Mouse (Mus musculus) E14TG2a.4 (cell line): ENCODE measurements around the gene Akt1s1.

Experiments
- H3K27me3 ChIP-seq: 2 replicates; pipeline ENCODE4 v1.6.1; 2014; ENCODE audit warnings: low read length, control low read depth; ENCODE audit not compliant: insufficient read depth
- H3K36me3 ChIP-seq: 2 replicates; pipeline ENCODE4 v1.6.1; 2014; ENCODE audit warnings: low read length, control low read depth; ENCODE audit not compliant: insufficient read depth
- H3K4me1 ChIP-seq: replicated peaks from 2 replicates; pipeline ENCODE4 v1.6.1; 2014; ENCODE audit warnings: low read depth, low read length, control low read depth
- H3K4me3 ChIP-seq: replicated peaks from 2 replicates; pipeline ENCODE4 v1.5.1; 2014; ENCODE audit warnings: mild to moderate bottlenecking, low read length
- H3K9me3 ChIP-seq: 2 replicates; pipeline ENCODE4 v1.6.1; 2014; ENCODE audit warnings: low read length, control low read depth
- CTCF ChIP-seq: conservative IDR thresholded peaks from 2 replicates; pipeline ENCODE4 v1.5.1; 2014; ENCODE audit warnings: low read length
- NANOG ChIP-seq: IDR thresholded peaks from 2 replicates; pipeline ENCODE4 v1.6.1; 2014; ENCODE audit warnings: borderline replicate concordance, low read length, mixed read lengths
- POU5F1 ChIP-seq: IDR thresholded peaks from 2 replicates; pipeline ENCODE4 v1.6.1; 2014; ENCODE audit warnings: low read length, borderline replicate concordance

Gene Akt1s1

GRCm38 (mm10) chr7:44814952-44815553 is 33.7 kb upstream of the Akt1s1 start:
- TF ChIP-seq NANOG (no peak), POU5F1 (no peak), CTCF (no peak)
- H3K27me3 ChIP-seq, result no peaks in the 10 kb centered on the region
- peak overlapping the region; percentile 96 for H3K4me3 ChIP-seq
- H3K4me1 ChIP-seq, result peaks cover 51% of the 10 kb centered on the region
- peaks cover 50% of the 10 kb centered on the region for H3K36me3 ChIP-seq
- no peaks in the 10 kb centered on the region for H3K9me3 ChIP-seq

GRCm38 (mm10) chr7:44815721-44816469 is 32.9 kb upstream of the Akt1s1 start, which contains the start of the genes Nup62 and Il4i1:
TSS of gene Nup62 (plus strand) at chr7:44816088.
TSS of gene Il4i1 (plus strand) at chr7:44816387.
- TF ChIP-seq CTCF, result no peak
- no peak for TF ChIP-seq NANOG
- TF ChIP-seq POU5F1, result no peak
- Histone ChIP-seq H3K36me3 (peaks cover 59% of the 10 kb centered on the region), H3K27me3 (no peaks in the 10 kb centered on the region), H3K4me1 (peaks cover 59% of the 10 kb centered on the region), H3K4me3 (peak within 1 kb of the TSS; percentile 96), H3K9me3 (no peaks in the 10 kb centered on the region)

- Histone ChIP-seq H3K4me1 (peaks cover 65% of the 10 kb centered on the region), H3K4me3 (peak within 1 kb of the TSS; percentile 96), H3K27me3 (no peaks in the 10 kb centered on the region), H3K9me3 (no peaks in the 10 kb centered on the region), H3K36me3 (peaks cover 59% of the 10 kb centered on the region)
- TF ChIP-seq CTCF, result no peak
- no peak for TF ChIP-seq NANOG
- TF ChIP-seq POU5F1, result no peak
Measured at GRCm38 (mm10) chr7:44816470-44817021, 32.2 kb upstream of the Akt1s1 start, which contains the start of gene Atf5. TSS of gene Atf5 (minus strand) at chr7:44816658.

- H3K9me3 ChIP-seq, result no peaks in the 10 kb centered on the region
- peaks cover 66% of the 10 kb centered on the region for H3K4me1 ChIP-seq
- no peaks in the 10 kb centered on the region for H3K27me3 ChIP-seq
- H3K36me3 ChIP-seq, result peaks cover 52% of the 10 kb centered on the region
- peak overlapping the region; percentile 96 for H3K4me3 ChIP-seq
- TF ChIP-seq CTCF (no peak), NANOG (no peak), POU5F1 (no peak)
Measured at GRCm38 (mm10) chr7:44817441-44817840, 31.4 kb upstream of the Akt1s1 start.

- Histone ChIP-seq H3K4me3 (peak overlapping the region; percentile 96), H3K4me1 (peaks cover 68% of the 10 kb centered on the region), H3K27me3 (no peaks in the 10 kb centered on the region), H3K36me3 (peaks cover 56% of the 10 kb centered on the region), H3K9me3 (no peaks in the 10 kb centered on the region)
- TF ChIP-seq NANOG (no peak), POU5F1 (no peak), CTCF (no peak)
Measured at GRCm38 (mm10) chr7:44818164-44818563, 30.6 kb upstream of the Akt1s1 start.

- H3K36me3 ChIP-seq, result peaks cover 59% of the 10 kb centered on the region
- no peaks in the 10 kb centered on the region for H3K9me3 ChIP-seq
- TF ChIP-seq CTCF (no peak), NANOG (no peak), POU5F1 (no peak)
- no peaks in the 10 kb centered on the region for H3K27me3 ChIP-seq
- H3K4me3 ChIP-seq, result peak overlapping the region; percentile 96
- H3K4me1 ChIP-seq, result peaks cover 74% of the 10 kb centered on the region
Measured at GRCm38 (mm10) chr7:44818751-44819235, 30.0 kb upstream of the Akt1s1 start.

GRCm38 (mm10) chr7:44819391-44819790 is 29.4 kb upstream of the Akt1s1 start:
- Histone ChIP-seq H3K4me3 (peak overlapping the region; percentile 96), H3K36me3 (peaks cover 62% of the 10 kb centered on the region), H3K9me3 (no peaks in the 10 kb centered on the region), H3K27me3 (no peaks in the 10 kb centered on the region), H3K4me1 (peaks cover 80% of the 10 kb centered on the region)
- no peak for TF ChIP-seq POU5F1
- no peak for TF ChIP-seq CTCF

- TF ChIP-seq CTCF (no peak), NANOG (no peak), POU5F1 (no peak)
- no peaks in the 10 kb centered on the region for H3K27me3 ChIP-seq
- peaks cover 80% of the 10 kb centered on the region for H3K4me1 ChIP-seq
- no peaks in the 10 kb centered on the region for H3K9me3 ChIP-seq
- peak overlapping the region; percentile 96 for H3K4me3 ChIP-seq
- peaks cover 66% of the 10 kb centered on the region for H3K36me3 ChIP-seq
Measured at GRCm38 (mm10) chr7:44819863-44820262, 28.9 kb upstream of the Akt1s1 start.
